Mouse (Mus musculus) cortical plate, adult 2 months (tissue): ENCODE measurements around the gene Reps2.

Experiments used
- CTCF ChIP-seq: fragments of 200-500 bp; IDR thresholded peaks from 2 replicates; pipeline ENCODE4 v1.5.1; 2011; ENCODE audit warnings: mild to moderate bottlenecking, control low read depth, low read length; ENCODE audit not compliant: insufficient read depth; ENCODE audit errors: extremely low read depth
- POLR2A ChIP-seq: fragments of 200-500 bp; IDR thresholded peaks from 2 replicates; pipeline ENCODE4 v1.6.1; 2011; ENCODE audit warnings: mild to moderate bottlenecking, low read length, control low read depth; ENCODE audit not compliant: insufficient read depth; ENCODE audit errors: extremely low read depth

DNA sequence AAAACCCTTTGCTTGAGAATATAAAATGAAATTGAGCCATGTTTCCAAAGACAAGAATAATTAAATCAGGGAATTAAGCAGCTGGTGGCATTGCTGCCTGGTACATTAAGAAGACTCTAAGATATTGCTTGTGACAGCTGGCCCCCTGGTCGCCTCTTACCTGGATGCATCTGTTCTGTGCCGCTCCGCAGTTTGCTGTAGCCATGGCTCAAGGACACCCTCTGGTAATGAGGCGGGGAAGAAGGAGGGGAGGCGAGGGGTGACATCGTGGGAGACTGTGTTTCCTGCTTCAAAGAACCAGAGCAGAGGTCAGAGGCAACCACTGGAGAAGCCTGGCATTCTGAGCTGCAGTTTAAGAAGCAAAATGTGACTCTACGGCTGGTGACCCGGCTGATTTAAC, 91.1 kb downstream of the Reps2 start:
- TF ChIP-seq POLR2A (no peak), CTCF (no peak)
